Mouse (Mus musculus): ENCODE results near the gene Mbnl2. TPM values are rescaled to one million over a fixed set of nuclear protein-coding genes. Genes with fewer than 3 reads are reported as not detected.

The Mbnl2 gene
- 23.1 and 26.8 TPM in 2 replicates for polyA plus RNA-seq (2015; fragmentation: Nextera tagmentation; extraction: Ambion mirVana)

DNA sequence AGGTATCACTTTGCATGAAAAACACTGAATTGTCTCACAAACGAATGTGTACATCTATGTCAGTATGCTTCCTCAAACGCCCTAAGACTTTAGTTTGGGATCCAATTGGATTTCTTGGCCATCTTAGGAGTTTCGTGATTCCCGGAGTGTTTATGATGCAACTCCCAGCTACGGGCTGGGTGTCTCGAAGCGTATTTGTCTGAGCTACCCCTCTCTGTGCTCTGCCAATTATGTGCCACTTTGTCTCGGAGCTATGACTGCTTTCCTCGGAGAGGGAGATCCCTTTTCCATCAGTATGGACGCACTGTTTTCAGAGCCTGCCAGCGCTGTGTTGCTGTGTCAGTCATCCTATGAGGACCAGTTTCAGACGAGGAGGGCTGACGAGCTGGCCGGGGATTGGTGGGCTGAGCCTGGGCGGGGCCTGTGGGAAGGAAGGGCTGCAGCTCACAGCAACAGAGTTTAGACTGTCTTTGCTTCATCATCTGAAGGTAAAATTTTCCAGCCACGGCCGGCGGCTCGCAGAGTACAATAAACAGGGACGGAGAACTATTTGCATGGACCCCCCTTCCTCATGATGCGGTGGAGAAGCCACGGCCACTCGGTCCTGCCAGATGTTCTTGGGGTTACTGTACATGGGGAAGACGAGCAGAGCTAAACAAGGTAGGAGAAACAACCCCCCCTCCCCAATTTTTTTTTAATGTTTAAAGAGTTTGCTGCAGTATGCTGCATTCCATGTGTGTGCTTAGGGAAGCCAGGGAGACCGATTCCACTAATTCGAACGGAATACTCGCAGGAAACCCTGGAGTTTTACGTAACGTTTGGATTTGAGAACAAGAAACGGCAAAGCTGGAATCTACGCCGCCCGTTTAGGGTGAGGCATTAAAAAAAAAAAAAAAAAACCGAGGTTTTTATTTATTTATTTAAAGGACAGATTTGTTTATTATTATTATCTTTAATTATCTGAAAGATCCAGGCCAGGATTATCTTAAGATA, at the start of gene Mbnl2:
TSS of gene Mbnl2 (plus strand) at position 424 of the 993 bp plus-strand sequence.
- Histone ChIP-seq H3K27ac (ENCODE audit: low read length) (peak within 1 kb of the TSS; percentile 85), H3K9ac (replicated peaks; ENCODE audit: low read depth, low read length) (peak within 1 kb of the TSS; percentile 58), H3K4me3 (replicated peaks; ENCODE audit: low read length) (peak within 1 kb of the TSS; percentile 64), H3K4me1 (replicated peaks; ENCODE audit: control insufficient read depth, insufficient read depth, low read length) (peaks cover 43% of the 10 kb centered on the region), H3K36me3 (ENCODE audit: control insufficient read depth, insufficient read depth) (no peaks in the 10 kb centered on the region), H3K27me3 (replicated peaks; ENCODE audit: control insufficient read depth, insufficient read depth, low read length) (no peaks in the 10 kb centered on the region), H3K9me3 (ENCODE audit: control insufficient read depth, low read length) (no peaks in the 10 kb centered on the region), H3K4me2 (ENCODE audit: low read length) (peak within 1 kb of the TSS; percentile 57)
- ATAC-seq: peak; percentile 100
- under 1% methylated on average over 35 of the region's 35 CpGs for WGBS

DNA sequence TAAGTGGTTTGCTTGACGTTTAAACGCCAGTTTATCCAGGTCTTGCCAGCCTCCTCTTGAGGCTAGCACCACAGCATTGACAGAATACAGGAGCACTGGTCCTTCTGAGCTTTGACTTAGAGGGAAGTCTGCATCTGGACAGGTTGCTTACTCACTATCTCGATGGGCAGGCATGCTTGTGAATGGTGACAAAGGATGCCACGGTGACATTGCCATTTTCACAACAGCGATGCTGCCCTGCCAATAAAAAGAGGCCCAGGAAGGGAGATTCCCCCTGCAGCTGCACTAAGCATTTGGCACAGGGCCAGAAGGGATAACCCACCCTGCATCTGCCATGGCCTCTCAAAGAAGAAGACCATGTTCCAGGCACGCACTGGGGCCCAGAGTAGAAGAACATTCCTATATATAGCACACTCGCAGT, 43.4 kb upstream of the Mbnl2 start:
- WGBS: 49% methylated on average over 7 of the region's 7 CpGs
- H3K4me1 ChIP-seq (replicated peaks; ENCODE audit: control insufficient read depth, insufficient read depth, low read length): no peaks in the 10 kb centered on the region
- H3K4me2 ChIP-seq (ENCODE audit: low read length): no peak overlapping the region
- H3K4me3 ChIP-seq (replicated peaks; ENCODE audit: low read length): no peak overlapping the region
- H3K9me3 ChIP-seq (ENCODE audit: control insufficient read depth, low read length): no peaks in the 10 kb centered on the region
- no peak overlapping the region for H3K27ac ChIP-seq (ENCODE audit: low read length)
- no peak; the same call in 1 of the 2 replicates for ATAC-seq
- H3K9ac ChIP-seq (replicated peaks; ENCODE audit: low read depth, low read length): no peak overlapping the region
- no peaks in the 10 kb centered on the region for H3K36me3 ChIP-seq (ENCODE audit: control insufficient read depth, insufficient read depth)
- H3K27me3 ChIP-seq (replicated peaks; ENCODE audit: control insufficient read depth, insufficient read depth, low read length): no peaks in the 10 kb centered on the region

DNA sequence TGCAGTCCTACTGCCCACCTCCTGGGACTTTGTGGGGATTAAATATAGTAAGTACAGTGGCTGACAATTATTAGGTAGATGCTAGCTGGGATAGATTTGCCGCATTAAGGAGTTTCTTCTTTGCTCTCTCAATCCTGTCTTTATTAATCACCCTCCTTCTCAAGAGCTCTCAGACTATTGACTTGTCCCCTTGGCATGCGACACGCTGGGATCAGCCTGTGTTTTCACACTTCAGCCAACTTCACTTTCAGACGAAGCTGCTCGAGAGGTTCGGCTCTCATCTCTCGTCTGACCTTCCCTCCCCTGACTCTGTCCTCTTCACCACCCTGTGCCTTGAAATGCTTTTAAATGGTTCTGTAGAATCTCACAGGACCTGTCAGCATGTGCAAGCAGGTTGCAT, 39.9 kb upstream of the Mbnl2 start:
- no peak overlapping the region for H3K27ac ChIP-seq (ENCODE audit: low read length)
- H3K9ac ChIP-seq (replicated peaks; ENCODE audit: low read depth, low read length): no peak overlapping the region
- H3K4me2 ChIP-seq (ENCODE audit: low read length): no peak overlapping the region
- H3K36me3 ChIP-seq (ENCODE audit: control insufficient read depth, insufficient read depth): no peaks in the 10 kb centered on the region
- H3K4me3 ChIP-seq (replicated peaks; ENCODE audit: low read length): no peak overlapping the region
- no peak for ATAC-seq
- WGBS: 80% methylated on average over 7 of the region's 7 CpGs
- H3K4me1 ChIP-seq (replicated peaks; ENCODE audit: control insufficient read depth, insufficient read depth, low read length): no peaks in the 10 kb centered on the region
- no peaks in the 10 kb centered on the region for H3K27me3 ChIP-seq (replicated peaks; ENCODE audit: control insufficient read depth, insufficient read depth, low read length)
- H3K9me3 ChIP-seq (ENCODE audit: control insufficient read depth, low read length): no peaks in the 10 kb centered on the region

GRCm38 (mm10) chr14:120238501-120238900, 37.0 kb upstream of the Mbnl2 start:
- H3K9me3 ChIP-seq (ENCODE audit: control insufficient read depth, low read length): no peaks in the 10 kb centered on the region
- no peaks in the 10 kb centered on the region for H3K36me3 ChIP-seq (ENCODE audit: control insufficient read depth, insufficient read depth)
- no peak overlapping the region for H3K9ac ChIP-seq (replicated peaks; ENCODE audit: low read depth, low read length)
- ATAC-seq: no peak
- H3K27me3 ChIP-seq (replicated peaks; ENCODE audit: control insufficient read depth, insufficient read depth, low read length): no peaks in the 10 kb centered on the region
- H3K4me2 ChIP-seq (ENCODE audit: low read length): no peak overlapping the region
- H3K4me1 ChIP-seq (replicated peaks; ENCODE audit: control insufficient read depth, insufficient read depth, low read length): no peaks in the 10 kb centered on the region
- no peak overlapping the region for H3K4me3 ChIP-seq (replicated peaks; ENCODE audit: low read length)
- H3K27ac ChIP-seq (ENCODE audit: low read length): no peak overlapping the region

GRCm38 (mm10) chr14:120240209-120240608, 35.3 kb upstream of the Mbnl2 start:
- Histone ChIP-seq H3K4me1 (replicated peaks; ENCODE audit: control insufficient read depth, insufficient read depth, low read length) (no peaks in the 10 kb centered on the region), H3K27ac (ENCODE audit: low read length) (no peak overlapping the region), H3K36me3 (ENCODE audit: control insufficient read depth, insufficient read depth) (no peaks in the 10 kb centered on the region), H3K9me3 (ENCODE audit: control insufficient read depth, low read length) (no peaks in the 10 kb centered on the region), H3K4me3 (replicated peaks; ENCODE audit: low read length) (no peak overlapping the region), H3K4me2 (ENCODE audit: low read length) (no peak overlapping the region), H3K9ac (replicated peaks; ENCODE audit: low read depth, low read length) (no peak overlapping the region), H3K27me3 (replicated peaks; ENCODE audit: control insufficient read depth, insufficient read depth, low read length) (no peaks in the 10 kb centered on the region)
- WGBS: 52% methylated on average over 4 of the region's 4 CpGs
- ATAC-seq: no peak

GRCm38 (mm10) chr14:120242711-120243110, 32.8 kb upstream of the Mbnl2 start:
- WGBS: 77% methylated on average over 5 of the region's 5 CpGs
- Histone ChIP-seq H3K9ac (replicated peaks; ENCODE audit: low read depth, low read length) (no peak overlapping the region), H3K4me1 (replicated peaks; ENCODE audit: control insufficient read depth, insufficient read depth, low read length) (no peaks in the 10 kb centered on the region), H3K27ac (ENCODE audit: low read length) (no peak overlapping the region), H3K36me3 (ENCODE audit: control insufficient read depth, insufficient read depth) (no peaks in the 10 kb centered on the region), H3K9me3 (ENCODE audit: control insufficient read depth, low read length) (no peaks in the 10 kb centered on the region), H3K4me2 (ENCODE audit: low read length) (no peak overlapping the region), H3K4me3 (replicated peaks; ENCODE audit: low read length) (no peak overlapping the region), H3K27me3 (replicated peaks; ENCODE audit: control insufficient read depth, insufficient read depth, low read length) (no peaks in the 10 kb centered on the region)
- ATAC-seq: no peak

- Histone ChIP-seq H3K4me2 (ENCODE audit: low read length) (no peak overlapping the region), H3K9me3 (ENCODE audit: control insufficient read depth, low read length) (no peaks in the 10 kb centered on the region), H3K4me3 (replicated peaks; ENCODE audit: low read length) (no peak overlapping the region), H3K9ac (replicated peaks; ENCODE audit: low read depth, low read length) (no peak overlapping the region), H3K27me3 (replicated peaks; ENCODE audit: control insufficient read depth, insufficient read depth, low read length) (no peaks in the 10 kb centered on the region), H3K36me3 (ENCODE audit: control insufficient read depth, insufficient read depth) (no peaks in the 10 kb centered on the region), H3K27ac (ENCODE audit: low read length) (no peak overlapping the region), H3K4me1 (replicated peaks; ENCODE audit: control insufficient read depth, insufficient read depth, low read length) (no peaks in the 10 kb centered on the region)
- no peak for ATAC-seq
- WGBS: 73% methylated on average over 8 of the region's 8 CpGs
These were observed 30.3 kb upstream of the Mbnl2 start for GRCm38 (mm10) chr14:120245081-120245705.

GRCm38 (mm10) chr14:120253331-120253730, 22.1 kb upstream of the Mbnl2 start:
- no peaks in the 10 kb centered on the region for H3K36me3 ChIP-seq (ENCODE audit: control insufficient read depth, insufficient read depth)
- H3K9me3 ChIP-seq (ENCODE audit: control insufficient read depth, low read length): 0 out of 2 replicates have a peak, but pooled peaks cover 2% of the 10 kb centered on the region
- no peak overlapping the region for H3K9ac ChIP-seq (replicated peaks; ENCODE audit: low read depth, low read length)
- WGBS: 65% methylated on average over 7 of the region's 7 CpGs
- H3K4me3 ChIP-seq (replicated peaks; ENCODE audit: low read length): no peak overlapping the region
- no peak for ATAC-seq
- no peaks in the 10 kb centered on the region for H3K27me3 ChIP-seq (replicated peaks; ENCODE audit: control insufficient read depth, insufficient read depth, low read length)
- H3K4me2 ChIP-seq (ENCODE audit: low read length): no peak overlapping the region
- H3K27ac ChIP-seq (ENCODE audit: low read length): no peak overlapping the region
- no peaks in the 10 kb centered on the region for H3K4me1 ChIP-seq (replicated peaks; ENCODE audit: control insufficient read depth, insufficient read depth, low read length)

- Histone ChIP-seq H3K9me3 (ENCODE audit: control insufficient read depth, low read length) (0 out of 2 replicates have a peak, but pooled peaks cover 2% of the 10 kb centered on the region), H3K4me2 (ENCODE audit: low read length) (no peak overlapping the region), H3K4me1 (replicated peaks; ENCODE audit: control insufficient read depth, insufficient read depth, low read length) (no peaks in the 10 kb centered on the region), H3K4me3 (replicated peaks; ENCODE audit: low read length) (no peak overlapping the region), H3K36me3 (ENCODE audit: control insufficient read depth, insufficient read depth) (no peaks in the 10 kb centered on the region), H3K27ac (ENCODE audit: low read length) (no peak overlapping the region), H3K9ac (replicated peaks; ENCODE audit: low read depth, low read length) (no peak overlapping the region), H3K27me3 (replicated peaks; ENCODE audit: control insufficient read depth, insufficient read depth, low read length) (no peaks in the 10 kb centered on the region)
- ATAC-seq: no peak
- WGBS: 100% methylated on average over 2 of the region's 2 CpGs
These were observed 19.3 kb upstream of the Mbnl2 start for GRCm38 (mm10) chr14:120256146-120256545.
